Mouse (Mus musculus) midbrain, embryonic 10.5 days (tissue): ENCODE measurements around the gene Trim31. TPM values are rescaled to one million over a fixed set of nuclear protein-coding genes. Genes with fewer than 3 reads are reported as not detected.
"Not testable (repeated sequence)": the region's sequence is repeated elsewhere in the genome, so short reads cannot be mapped to it uniquely, and the experiment has no call there.

Experiments
- DNase-seq: peaks from one replicate; pipeline ENCODE4 v3.0.0-alpha.2; 2017; ENCODE audit warnings: low spot score
- H3K27ac ChIP-seq: fragments of 300-500 bp; sonication (generic); replicated peaks from 2 replicates; pipeline ENCODE4 v1.5.1; 2016; ENCODE audit warnings: mild to moderate bottlenecking
- H3K27me3 ChIP-seq: fragments of 300-500 bp; sonication (generic); 2 replicates; pipeline ENCODE4 v1.6.1; 2016; ENCODE audit warnings: low read depth, mild to moderate bottlenecking; ENCODE audit not compliant: poor library complexity, severe bottlenecking
- H3K36me3 ChIP-seq: fragments of 300-500 bp; sonication (generic); 2 replicates; pipeline ENCODE4 v1.6.1; 2016; ENCODE audit warnings: mild to moderate bottlenecking, moderate library complexity
- H3K4me1 ChIP-seq: fragments of 300-500 bp; sonication (generic); 2 replicates; pipeline ENCODE4 v1.6.1; 2016
- H3K4me3 ChIP-seq: fragments of 300-500 bp; sonication (generic); 2 replicates; pipeline ENCODE4 v1.5.1; 2016; ENCODE audit warnings: mild to moderate bottlenecking, moderate library complexity
- H3K9me3 ChIP-seq: fragments of 300-500 bp; sonication (generic); replicated peaks from 2 replicates; pipeline ENCODE4 v1.6.1; 2016; ENCODE audit warnings: mild to moderate bottlenecking
- WGBS: fragments of 180-500 bp; shearing (Covaris S2); methylation state at CpG from one replicate; pipeline ENCODE4 v1.1.7; 2016; 5-methylcytosine and 5-hydroxymethylcytosine counted together
- polyA plus RNA-seq: library from polyadenylated mRNA; unstranded; fragments of >200 nt; fragmentation: Nextera tagmentation; extraction: Ambion mirVana; gene quantifications from 2 replicates; pipeline ENCODE4 v1.2.1, GENCODE M21; 2016

The Trim31 gene
- polyA plus RNA-seq, 1 experiment from 2014 or later, result not detected

DNA sequence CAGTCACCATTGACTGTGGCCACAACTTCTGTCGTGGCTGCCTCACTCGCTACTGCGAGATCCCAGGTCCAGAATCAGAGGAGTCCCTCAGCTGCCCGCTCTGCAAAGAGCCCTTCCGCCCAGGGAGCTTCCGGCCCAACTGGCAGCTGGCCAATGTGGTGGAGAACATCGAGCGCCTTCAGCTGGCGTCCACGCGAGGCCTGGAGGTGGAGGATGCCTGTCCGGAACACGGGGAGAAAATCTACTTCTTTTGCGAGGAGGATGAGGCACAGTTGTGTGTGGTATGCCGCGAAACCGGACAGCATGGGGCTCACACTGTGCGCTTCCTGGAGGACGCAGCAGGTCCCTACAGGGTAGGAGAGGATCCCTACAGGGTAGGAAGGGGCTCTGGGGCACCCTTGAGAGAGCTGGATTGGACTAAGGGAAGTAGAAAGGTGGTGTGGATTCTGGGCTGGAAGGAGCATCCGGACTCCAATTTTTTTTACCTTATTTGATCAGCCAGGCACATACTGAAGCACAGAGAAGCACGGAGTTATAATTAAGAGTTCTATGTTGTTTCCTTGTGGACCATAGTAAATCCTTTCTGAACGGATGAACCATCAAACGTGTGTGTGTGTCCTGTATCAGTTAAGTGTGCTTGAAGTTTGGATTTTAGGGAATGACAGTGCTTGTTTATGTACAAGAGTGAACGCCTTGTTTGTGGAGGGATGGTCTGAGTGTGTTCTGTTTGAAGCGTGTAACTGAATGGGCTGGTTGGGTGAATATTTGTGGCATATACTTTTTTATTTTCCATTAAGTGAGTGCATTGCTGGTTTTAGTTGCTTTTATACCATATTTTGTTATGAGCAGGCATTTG, 27.7 kb upstream of the Trim31 start:
- H3K27me3 ChIP-seq, result peaks cover 21% of the 10 kb centered on the region
- DNase-seq, result no peak
- peaks cover 11% of the 10 kb centered on the region for H3K4me1 ChIP-seq
- 0 out of 2 replicates have a peak overlapping the region, but pooled peaks have one; percentile 19 for H3K27ac ChIP-seq
- 81% methylated on average over 25 of the region's 25 CpGs for WGBS
- no peaks in the 10 kb centered on the region for H3K36me3 ChIP-seq
- peak overlapping the region; percentile 23 for H3K4me3 ChIP-seq
- H3K9me3 ChIP-seq, result no peaks in the 10 kb centered on the region

DNA sequence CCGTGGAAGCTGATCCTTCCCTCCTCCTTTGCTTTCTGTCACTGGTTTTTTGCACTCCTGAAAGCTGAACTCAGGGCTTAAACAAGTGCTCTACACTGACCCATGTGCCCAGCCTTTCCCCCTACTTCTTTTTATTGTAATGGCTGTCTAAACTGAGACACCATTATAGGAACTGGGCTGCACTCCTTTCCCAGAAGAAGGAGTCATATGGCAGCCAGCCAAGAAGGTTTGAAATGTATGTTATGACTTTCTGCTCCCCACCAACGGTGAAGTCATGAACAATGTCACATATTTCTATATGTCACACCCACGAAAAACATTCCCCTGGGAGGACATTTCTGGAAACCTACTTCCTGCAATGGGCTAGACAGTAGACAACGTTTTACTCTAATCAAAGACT, 23.3 kb upstream of the Trim31 start:
- DNase-seq, result no peak
- no peak overlapping the region for H3K4me3 ChIP-seq

GRCm38 (mm10) chr17:36883350-36883749, 14.6 kb upstream of the Trim31 start:
- DNase-seq, result no peak
- H3K36me3 ChIP-seq, result no peaks in the 10 kb centered on the region
- WGBS, result 79% methylated on average over 2 of the region's 2 CpGs

More for the DNA sequence above, 23.3 kb upstream of the Trim31 start:
- no peaks in the 10 kb centered on the region for H3K9me3 ChIP-seq
- WGBS, result 85% methylated on average over 4 of the region's 4 CpGs
- H3K27ac ChIP-seq, result no peak overlapping the region
- no peaks in the 10 kb centered on the region for H3K4me1 ChIP-seq
- no peaks in the 10 kb centered on the region for H3K27me3 ChIP-seq
- H3K36me3 ChIP-seq, result no peaks in the 10 kb centered on the region

GRCm38 (mm10) chr17:36885132-36885790, 12.7 kb upstream of the Trim31 start:
- 95% methylated on average over 12 of the region's 12 CpGs for WGBS
- Histone ChIP-seq H3K36me3 (no peaks in the 10 kb centered on the region), H3K9me3 (no peaks in the 10 kb centered on the region), H3K27ac (no peak overlapping the region), H3K27me3 (no peaks in the 10 kb centered on the region), H3K4me1 (no peaks in the 10 kb centered on the region), H3K4me3 (no peak overlapping the region)
- DNase-seq, result no peak

More at GRCm38 (mm10) chr17:36883350-36883749, 14.6 kb upstream of the Trim31 start:
- no peaks in the 10 kb centered on the region for H3K27me3 ChIP-seq
- H3K9me3 ChIP-seq, result no peaks in the 10 kb centered on the region
- no peaks in the 10 kb centered on the region for H3K4me1 ChIP-seq
- H3K4me3 ChIP-seq, result no peak overlapping the region
- no peak overlapping the region for H3K27ac ChIP-seq

GRCm38 (mm10) chr17:36890073-36890903, 7.6 kb upstream of the Trim31 start, which contains the start of gene Trim40:
TSS of gene Trim40 (minus strand) at chr17:36890123.
- WGBS, result 87% methylated on average over 5 of the region's 5 CpGs
- no peak for DNase-seq
- no peak within 1 kb of the TSS for H3K4me3 ChIP-seq
- H3K27ac ChIP-seq, result no peak within 1 kb of the TSS
- H3K36me3 ChIP-seq, result no peaks in the 10 kb centered on the region
- H3K27me3 ChIP-seq, result no peaks in the 10 kb centered on the region
- H3K9me3 ChIP-seq, result no peaks in the 10 kb centered on the region
- H3K4me1 ChIP-seq, result no peaks in the 10 kb centered on the region

GRCm38 (mm10) chr17:36891496-36891895, 6.4 kb upstream of the Trim31 start:
- not testable (repeated sequence) for H3K27me3 ChIP-seq, H3K36me3 ChIP-seq, DNase-seq, H3K9me3 ChIP-seq, H3K4me1 ChIP-seq, H3K27ac ChIP-seq, H3K4me3 ChIP-seq
- WGBS, result 93% methylated on average over 1 of the region's 1 CpGs

DNA sequence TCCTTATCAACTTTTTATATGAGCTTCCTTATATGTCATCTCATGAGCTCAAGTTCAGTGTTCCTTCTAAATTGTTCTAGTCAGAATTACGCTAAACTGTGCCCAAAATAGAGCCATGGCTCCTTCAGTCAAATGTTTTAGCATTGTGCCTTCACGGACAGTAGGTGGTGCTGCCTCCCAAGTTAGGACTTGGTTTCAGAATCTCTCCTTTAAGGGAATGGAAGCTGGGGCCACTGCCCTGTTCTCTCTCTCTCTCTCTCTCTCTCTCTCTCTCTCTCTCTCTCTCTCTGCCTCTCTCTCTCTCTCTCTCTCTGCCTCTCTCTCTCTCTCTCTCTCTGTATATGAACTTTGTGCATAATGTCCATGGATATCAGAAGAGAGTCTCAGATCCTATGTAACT, 5.6 kb upstream of the Trim31 start:
- H3K36me3 ChIP-seq, result no peaks in the 10 kb centered on the region
- H3K9me3 ChIP-seq, result no peaks in the 10 kb centered on the region
- 17% methylated on average over 2 of the region's 2 CpGs for WGBS
- no peak overlapping the region for H3K27ac ChIP-seq
- no peak overlapping the region for H3K4me3 ChIP-seq
- H3K27me3 ChIP-seq, result no peaks in the 10 kb centered on the region
- H3K4me1 ChIP-seq, result no peaks in the 10 kb centered on the region
- peak; percentile 17 for DNase-seq

DNA sequence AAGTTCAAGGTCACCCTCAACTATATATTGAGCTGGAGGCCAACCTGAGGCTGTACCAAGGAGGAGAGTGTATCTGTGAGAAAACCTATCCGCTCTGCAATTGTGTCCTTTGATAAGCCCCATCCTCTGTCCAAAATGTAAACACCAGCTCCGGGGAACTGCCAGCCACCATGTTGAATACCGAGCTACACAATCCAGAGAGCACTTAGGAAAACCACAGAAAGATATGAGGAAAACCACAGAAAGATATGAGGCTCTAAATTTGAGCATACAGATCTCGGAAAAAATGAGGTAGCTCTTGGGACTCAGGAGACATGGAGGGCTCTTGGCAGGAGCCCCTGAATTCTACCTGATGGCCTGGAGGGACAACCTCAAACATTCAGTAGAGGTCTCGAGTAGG, 4.5 kb upstream of the Trim31 start:
- Histone ChIP-seq H3K4me1 (no peaks in the 10 kb centered on the region), H3K4me3 (no peak overlapping the region), H3K27me3 (no peaks in the 10 kb centered on the region), H3K27ac (no peak overlapping the region), H3K36me3 (no peaks in the 10 kb centered on the region), H3K9me3 (no peaks in the 10 kb centered on the region)
- DNase-seq, result no peak
- 79% methylated on average over 5 of the region's 5 CpGs for WGBS

GRCm38 (mm10) chr17:36896583-36896982, 1.3 kb upstream of the Trim31 start:
- Histone ChIP-seq H3K36me3 (no peaks in the 10 kb centered on the region), H3K4me1 (no peaks in the 10 kb centered on the region), H3K9me3 (no peaks in the 10 kb centered on the region), H3K27ac (no peak overlapping the region), H3K4me3 (no peak overlapping the region), H3K27me3 (no peaks in the 10 kb centered on the region)
- peak; percentile 40 for DNase-seq
- WGBS, result 100% methylated on average over 1 of the region's 1 CpGs

GRCm38 (mm10) chr17:36897065-36897464, 853 bp upstream of the Trim31 start:
- Histone ChIP-seq H3K9me3 (no peaks in the 10 kb centered on the region), H3K4me1 (no peaks in the 10 kb centered on the region), H3K4me3 (no peak overlapping the region), H3K36me3 (no peaks in the 10 kb centered on the region), H3K27me3 (no peaks in the 10 kb centered on the region), H3K27ac (no peak overlapping the region)
- no peak for DNase-seq

DNA sequence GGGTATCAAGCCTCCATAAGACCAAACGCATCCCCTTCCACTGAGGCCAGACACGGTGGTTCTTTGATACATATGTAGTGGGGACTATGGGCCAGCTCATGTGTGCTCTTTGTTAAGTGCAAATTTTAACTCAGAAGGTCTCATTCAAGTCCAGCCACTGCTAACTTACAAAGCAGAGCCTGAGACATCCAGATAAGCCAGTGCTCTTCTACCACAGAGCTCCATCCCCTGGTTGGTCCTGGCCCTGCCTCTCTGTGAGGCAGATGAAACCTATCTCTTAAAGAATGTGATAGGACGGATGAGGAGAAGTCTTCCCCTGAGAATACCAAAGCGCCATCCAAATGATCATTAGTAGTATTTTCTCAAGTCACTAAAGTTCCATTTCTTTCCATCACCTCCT, 1.5 kb downstream of the Trim31 start:
- Histone ChIP-seq H3K4me3 (no peak overlapping the region), H3K36me3 (no peaks in the 10 kb centered on the region), H3K4me1 (no peaks in the 10 kb centered on the region), H3K27me3 (no peaks in the 10 kb centered on the region), H3K27ac (no peak overlapping the region), H3K9me3 (no peaks in the 10 kb centered on the region)
- DNase-seq, result no peak
- 76% methylated on average over 4 of the region's 4 CpGs for WGBS

GRCm38 (mm10) chr17:36900001-36900400, 2.1 kb downstream of the Trim31 start:
- H3K4me1 ChIP-seq, result no peaks in the 10 kb centered on the region
- 86% methylated on average over 5 of the region's 5 CpGs for WGBS
- H3K9me3 ChIP-seq, result no peaks in the 10 kb centered on the region
- no peak overlapping the region for H3K27ac ChIP-seq
- no peaks in the 10 kb centered on the region for H3K36me3 ChIP-seq
- no peak for DNase-seq
- H3K27me3 ChIP-seq, result no peaks in the 10 kb centered on the region
- no peak overlapping the region for H3K4me3 ChIP-seq
